Mouse (Mus musculus) neural tube, embryonic 10.5 days (tissue): ENCODE measurements around the gene Krtap29-1.
A peak's percentile ranks its signal among the peaks of the same experiment; 100 is the strongest.

Experiments
- DNase-seq: peaks from one replicate; pipeline ENCODE4 v3.0.0-alpha.2; 2017; ENCODE audit warnings: low spot score; ENCODE audit errors: extremely low spot score

Krtap29-1 gene

DNA sequence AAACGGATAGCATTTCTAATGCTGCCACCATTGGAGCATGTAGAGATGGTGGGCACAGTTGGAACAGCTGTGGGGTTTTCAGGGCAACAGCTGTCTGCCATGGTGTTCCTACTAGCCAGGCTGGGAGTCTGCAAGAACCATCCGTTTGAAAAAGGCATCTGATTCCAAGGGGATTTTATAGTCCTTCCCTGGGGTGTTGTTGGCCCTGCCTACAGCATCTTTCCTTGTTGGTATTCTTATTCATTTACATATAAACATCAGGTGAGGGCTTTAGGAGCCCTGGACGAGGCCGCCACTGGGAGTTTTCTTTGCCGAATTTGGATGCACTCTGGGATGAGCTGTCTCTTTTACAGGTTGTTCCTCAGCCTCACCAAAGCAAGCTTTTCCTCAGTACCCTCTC lies at the start of gene Krtap29-1:
Gene Krtap29-1, minus strand, starts transcription at position 101 of the 400 bp plus-strand sequence.
- no peak for DNase-seq

DNA sequence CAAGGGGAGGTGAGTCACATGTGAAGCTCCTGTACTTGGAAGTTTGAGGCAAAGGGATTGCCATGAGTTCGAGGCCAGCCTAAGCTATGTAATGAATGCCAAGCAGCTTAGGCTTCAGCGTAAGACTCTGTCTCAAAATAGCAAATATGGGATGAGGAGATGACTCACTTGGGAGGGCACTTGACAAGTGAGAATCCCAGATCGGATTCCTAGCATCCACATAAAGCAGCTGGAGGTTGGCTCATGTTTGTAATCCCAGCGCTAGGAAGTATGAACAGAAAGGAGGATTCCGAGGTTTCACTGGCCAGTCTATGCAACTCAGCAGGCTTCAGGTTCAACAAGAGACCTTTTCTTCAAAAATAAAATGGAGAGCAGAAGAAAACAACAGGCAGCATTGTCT lies 42.6 kb upstream of the Krtap29-1 start:
- DNase-seq: no peak

GRCm38 (mm10) chr11:100019466-100019865 lies 40.6 kb upstream of the Krtap29-1 start:
- no peak for DNase-seq

DNA sequence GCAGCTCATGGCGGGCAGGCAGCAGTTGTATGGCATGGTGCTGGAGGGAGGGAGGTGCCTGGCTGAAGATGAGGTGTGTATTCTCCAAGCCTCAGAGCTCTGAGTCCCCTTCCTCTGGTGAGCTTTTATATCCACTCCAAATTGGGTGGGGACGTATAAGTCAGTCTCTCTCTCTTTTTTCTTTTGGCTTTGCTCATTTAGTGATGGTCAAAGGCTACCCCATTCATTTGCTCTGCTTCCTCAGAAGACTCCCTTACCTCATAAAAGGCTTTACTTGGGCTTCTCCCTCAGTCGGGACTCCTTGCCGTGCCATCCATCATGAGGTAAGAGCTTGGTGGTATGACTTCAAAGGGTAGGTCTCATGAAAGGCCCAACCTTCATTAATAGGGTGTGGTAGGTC lies 37.3 kb upstream of the Krtap29-1 start, which contains the start of gene Krt33a:
Gene Krt33a, minus strand, starts transcription at position 101 of the 400 bp plus-strand sequence.
- no peak for DNase-seq

DNA sequence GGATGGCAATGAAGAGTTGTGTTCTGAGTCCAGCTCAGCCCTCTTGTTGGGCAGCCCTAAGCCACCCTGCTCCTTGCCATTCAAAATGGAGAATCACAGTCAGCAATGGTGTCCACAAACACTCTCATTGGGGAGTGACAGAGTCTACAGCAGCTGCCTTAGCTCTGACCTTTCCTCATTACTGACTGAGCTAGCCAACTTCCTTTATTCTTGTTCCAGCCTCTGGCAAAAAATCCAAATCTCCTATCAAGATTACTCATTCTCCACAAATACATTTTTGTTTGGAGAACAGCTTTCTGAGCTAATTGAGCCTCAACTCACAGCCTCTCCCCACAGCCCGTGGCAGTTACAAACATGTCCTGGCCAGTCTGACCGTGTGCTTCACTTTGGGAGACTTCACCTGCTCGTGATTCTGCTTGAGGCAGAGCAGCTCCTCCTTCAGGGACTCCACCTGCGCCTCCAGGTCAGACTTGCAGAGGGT lies 34.9 kb upstream of the Krtap29-1 start:
- no peak for DNase-seq

GRCm38 (mm10) chr11:100010682-100011081 lies 31.8 kb upstream of the Krtap29-1 start:
- no peak for DNase-seq

GRCm38 (mm10) chr11:100008336-100008735 lies 29.5 kb upstream of the Krtap29-1 start:
- no peak for DNase-seq

DNA sequence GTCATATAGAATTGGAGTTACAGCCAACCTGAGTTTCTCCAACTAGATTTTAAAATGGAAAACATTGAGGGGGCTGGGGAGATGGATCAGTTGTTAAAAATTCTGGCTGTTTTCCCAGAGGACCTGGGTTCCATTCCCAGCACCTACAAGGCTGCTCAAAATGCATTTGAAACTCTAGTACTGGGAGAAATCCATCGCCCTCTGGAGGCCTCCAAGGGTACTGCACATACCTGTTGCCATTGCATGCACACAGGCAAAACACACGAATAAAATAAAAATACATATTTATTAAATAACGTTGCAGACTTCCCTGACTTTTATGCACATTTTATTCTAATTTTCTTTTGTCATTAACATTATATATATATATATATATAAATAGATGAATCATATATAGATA lies 27.8 kb upstream of the Krtap29-1 start:
- no peak for DNase-seq

- no peak for DNase-seq
Observed at GRCm38 (mm10) chr11:100005905-100006304, 27.1 kb upstream of the Krtap29-1 start.

GRCm38 (mm10) chr11:100004846-100005245 lies 26.0 kb upstream of the Krtap29-1 start:
- peak; percentile 34 for DNase-seq

GRCm38 (mm10) chr11:99999091-99999490 lies 20.2 kb upstream of the Krtap29-1 start:
- no peak for DNase-seq

DNA sequence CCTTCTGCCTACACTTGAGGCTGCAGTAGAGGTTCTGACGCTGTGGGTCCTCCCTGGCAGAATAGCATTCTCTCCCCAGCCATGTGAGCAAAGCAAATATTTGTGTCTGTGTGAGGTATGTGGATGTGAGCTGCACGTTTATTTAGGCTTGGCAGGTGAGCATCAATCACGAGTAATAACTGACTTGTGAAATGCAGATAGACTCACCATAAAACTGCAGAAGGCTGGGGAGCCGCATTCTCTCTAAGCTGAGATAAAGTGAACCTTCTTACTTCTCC lies 15.5 kb upstream of the Krtap29-1 start:
- no peak for DNase-seq

DNA sequence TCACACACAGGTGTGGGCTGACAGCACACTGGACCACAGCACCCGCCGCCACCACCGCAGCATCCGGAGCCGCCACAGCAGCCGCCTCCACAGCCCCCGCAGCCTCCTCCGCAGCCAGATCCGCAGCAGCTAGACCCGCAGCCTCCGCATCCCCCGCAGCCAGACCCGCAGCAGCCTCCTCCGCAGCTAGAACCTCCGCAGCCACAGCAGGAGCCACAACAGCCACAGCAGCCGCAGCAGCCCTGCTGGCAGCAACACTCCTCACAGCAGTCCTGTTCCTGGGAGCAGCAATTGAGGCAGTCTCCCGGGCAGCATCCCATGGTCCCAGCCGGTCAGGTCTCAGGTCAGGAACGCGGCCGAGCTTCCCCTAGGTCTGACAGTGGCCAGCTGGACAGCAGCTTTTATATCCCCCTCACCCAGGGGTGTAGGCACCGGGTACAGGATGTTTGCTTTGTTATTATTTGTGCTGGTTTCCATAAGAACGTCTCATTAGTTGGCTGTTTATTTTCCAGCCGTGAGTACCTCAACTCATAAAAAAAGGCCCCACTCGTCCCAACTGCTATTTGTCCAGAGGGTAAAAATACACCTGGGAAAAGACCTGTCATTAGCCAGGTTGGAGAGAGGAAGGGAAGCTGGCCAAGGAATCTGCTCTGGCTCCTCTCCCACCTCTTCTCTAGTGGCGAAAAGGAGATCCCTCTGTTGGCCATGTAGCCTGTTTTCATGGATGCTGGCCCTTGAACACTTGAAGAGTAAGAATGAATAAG lies 14.9 kb upstream of the Krtap29-1 start, which contains the start of gene Krtap17-1:
Gene Krtap17-1, minus strand, starts transcription at position 375 of the 764 bp plus-strand sequence.
- DNase-seq: no peak

DNA sequence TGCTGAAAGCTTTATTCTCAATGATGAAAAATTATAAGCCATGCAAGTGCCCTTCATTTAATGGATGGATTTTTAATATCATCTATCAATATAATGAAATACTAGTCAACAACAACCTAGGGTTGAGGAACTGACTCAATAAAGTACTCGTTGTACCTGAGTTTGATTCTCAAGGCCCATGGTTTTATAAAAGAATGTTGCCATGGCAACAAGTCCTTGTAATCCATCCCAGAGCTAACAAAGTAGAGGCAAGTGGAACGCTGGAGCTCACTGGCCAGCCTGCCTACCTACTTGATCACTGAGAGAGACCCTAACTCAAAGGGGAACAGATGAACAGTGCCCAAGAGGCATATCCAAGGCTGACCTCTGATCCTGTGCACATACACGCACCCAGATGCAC lies 11.7 kb upstream of the Krtap29-1 start:
- DNase-seq: no peak

DNA sequence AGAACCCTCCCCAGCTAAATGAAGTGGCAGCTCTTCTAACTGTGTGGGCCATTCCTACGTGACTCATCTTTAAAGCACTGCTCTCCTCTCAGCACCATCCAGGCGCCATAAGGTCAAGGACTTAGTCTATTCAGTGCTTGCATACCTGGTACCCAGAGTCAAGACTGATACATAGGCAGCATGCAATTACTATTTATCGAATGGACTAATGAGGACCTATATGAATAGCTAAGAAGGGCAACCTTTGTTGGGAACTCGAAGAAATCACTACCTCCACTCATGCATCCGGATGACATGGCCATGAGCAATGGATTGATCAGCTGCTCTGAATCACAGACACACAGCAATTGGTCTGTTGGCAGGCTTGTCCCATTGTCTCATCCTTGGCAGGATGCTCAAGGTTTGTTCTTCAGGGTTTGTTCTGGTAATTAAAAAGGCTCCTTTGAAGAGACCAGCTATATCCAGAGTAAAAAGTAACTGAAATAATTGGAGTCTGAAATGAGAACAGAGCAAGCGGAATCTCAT lies 11.1 kb upstream of the Krtap29-1 start:
- DNase-seq: no peak

DNA sequence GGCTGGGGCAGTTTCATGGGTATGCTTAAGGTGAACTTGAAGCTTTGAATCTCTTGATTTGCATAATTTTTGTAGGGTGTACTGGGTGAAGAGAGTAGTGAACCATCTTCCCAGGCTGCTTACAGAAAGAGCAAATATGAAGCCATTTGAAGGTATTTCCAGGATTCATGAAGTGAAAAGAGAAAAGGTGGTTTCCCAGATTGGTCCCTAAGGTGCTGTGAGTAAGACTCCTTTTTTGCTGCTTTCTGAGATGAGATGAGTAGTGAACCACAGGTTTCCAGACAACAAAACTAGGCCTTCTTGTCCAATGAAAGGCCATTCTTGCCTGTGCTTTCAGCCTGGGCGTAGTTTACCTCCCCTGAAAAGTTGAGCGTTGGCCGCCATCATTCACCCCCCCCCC lies 9.7 kb upstream of the Krtap29-1 start:
- DNase-seq: no peak

- DNase-seq: no peak
Observed at GRCm38 (mm10) chr11:99986180-99986647, 7.4 kb upstream of the Krtap29-1 start, which contains the start of gene Krtap16-1. Krtap16-1 (minus strand) TSS chr11:99986597.

- DNase-seq: no peak
Observed at GRCm38 (mm10) chr11:99985291-99986092, 6.6 kb upstream of the Krtap29-1 start.

GRCm38 (mm10) chr11:99983442-99983841 lies 4.6 kb upstream of the Krtap29-1 start:
- DNase-seq: no peak

- DNase-seq: no peak
Observed at GRCm38 (mm10) chr11:99982731-99983130, 3.9 kb upstream of the Krtap29-1 start.

GRCm38 (mm10) chr11:99965961-99966360 lies 12.9 kb downstream of the Krtap29-1 start:
- no peak for DNase-seq

- no peak for DNase-seq
Observed at GRCm38 (mm10) chr11:99964213-99964612, 14.6 kb downstream of the Krtap29-1 start.
